Mouse (Mus musculus) C2C12 (cell line): Measurements from ENCODE around the gene Supv3l1. TPM values are rescaled to one million over a fixed set of nuclear protein-coding genes. Genes with fewer than 3 reads are reported as not detected.
A peak's percentile ranks its signal among the peaks of the same experiment; 100 is the strongest.

Experiments used
- H3K27me3 ChIP-seq: one replicate; pipeline ENCODE4 v1.6.1; 2011; ENCODE audit not compliant: control insufficient read depth, insufficient read depth, insufficient read length
- H3K36me3 ChIP-seq: one replicate; pipeline ENCODE4 v1.6.1; 2011; ENCODE audit not compliant: control insufficient read depth, insufficient read depth
- H3K4me3 ChIP-seq: one replicate; pipeline ENCODE4 v1.5.1; 2011; ENCODE audit warnings: mild to moderate bottlenecking, control low read depth; ENCODE audit not compliant: poor library complexity, insufficient read depth, severe bottlenecking
- H3K79me2 ChIP-seq: one replicate; pipeline ENCODE4 v1.6.1; 2011; ENCODE audit not compliant: control insufficient read depth, insufficient read depth
- H3K79me3 ChIP-seq: one replicate; pipeline ENCODE4 v1.6.1; 2011; ENCODE audit warnings: low read depth, control low read depth
- H3ac ChIP-seq: one replicate; pipeline ENCODE3; 2011; ENCODE audit warnings: low read depth; ENCODE audit not compliant: control insufficient read depth, insufficient read length
- CEBPB ChIP-seq: IDR thresholded peaks from one replicate; pipeline ENCODE4 v1.6.1; 2011; ENCODE audit warnings: low read depth, mild to moderate bottlenecking, control low read depth, moderate library complexity
- CTCF ChIP-seq: IDR thresholded peaks from one replicate; pipeline ENCODE4 v1.5.1; 2011; ENCODE audit not compliant: control insufficient read depth, insufficient read depth, insufficient read length
- FOSL1 ChIP-seq: IDR thresholded peaks from one replicate; pipeline ENCODE4 v1.8.0; 2011; ENCODE audit warnings: mild to moderate bottlenecking, low read length; ENCODE audit not compliant: poor library complexity, insufficient read depth, severe bottlenecking
- MAX ChIP-seq: IDR thresholded peaks from one replicate; pipeline ENCODE4 v1.6.1; 2011; ENCODE audit warnings: mild to moderate bottlenecking, control low read depth
- MYOD1 ChIP-seq: IDR thresholded peaks from one replicate; pipeline ENCODE4 v1.6.1; 2011; ENCODE audit warnings: low read depth; ENCODE audit not compliant: control insufficient read depth, insufficient read length
- MYOG ChIP-seq: IDR thresholded peaks from one replicate; pipeline ENCODE4 v1.6.1; 2011; ENCODE audit not compliant: control insufficient read depth, insufficient read length; ENCODE audit errors: extremely low read depth
- USF1 ChIP-seq: IDR thresholded peaks from one replicate; pipeline ENCODE4 v1.6.1; 2011; ENCODE audit warnings: low read depth, mild to moderate bottlenecking, control low read depth, moderate library complexity
- polyA plus RNA-seq: library from polyadenylated mRNA; unstranded; fragments of >200 nt; fragmentation: generic; extraction: Trizol; gene quantifications from one replicate; pipeline ENCODE4 v1.2.1, GENCODE M21; 2012; ENCODE audit warnings: missing spikeins

Gene Supv3l1
- polyA plus RNA-seq, 1 experiment = 28.7 TPM

GRCm38 (mm10) chr10:62450280-62450640 is 722 bp upstream of the Supv3l1 start:
- Histone ChIP-seq H3K79me3 (peaks cover 18% of the 10 kb centered on the region), H3K79me2 (peaks cover 38% of the 10 kb centered on the region), H3K36me3 (peaks cover 47% of the 10 kb centered on the region), H3ac (peak overlapping the region; percentile 99), H3K27me3 (no peaks in the 10 kb centered on the region), H3K4me3 (peak overlapping the region; percentile 97)
- no peak for TF ChIP-seq CTCF

GRCm38 (mm10) chr10:62430427-62430826 is 19.1 kb downstream of the Supv3l1 start:
- TF ChIP-seq MAX (no peak), FOSL1 (no peak), MYOD1 (no peak), MYOG (no peak), USF1 (no peak), CTCF (no peak), CEBPB (no peak)
- Histone ChIP-seq H3K4me3 (no peak overlapping the region), H3K79me3 (no peaks in the 10 kb centered on the region), H3K79me2 (no peaks in the 10 kb centered on the region), H3ac (no peak overlapping the region), H3K36me3 (peaks cover 76% of the 10 kb centered on the region), H3K27me3 (no peaks in the 10 kb centered on the region)

- H3K79me2 ChIP-seq = no peaks in the 10 kb centered on the region
- H3K36me3 ChIP-seq = peaks cover 25% of the 10 kb centered on the region
- no peaks in the 10 kb centered on the region for H3K27me3 ChIP-seq
- H3ac ChIP-seq = no peak overlapping the region
- H3K4me3 ChIP-seq = no peak overlapping the region
- no peak for TF ChIP-seq MYOG
- no peak for TF ChIP-seq USF1
- no peak for TF ChIP-seq CTCF
- no peak for TF ChIP-seq MAX
- TF ChIP-seq MYOD1 = no peak
- TF ChIP-seq CEBPB = no peak
- no peak for TF ChIP-seq FOSL1
- no peaks in the 10 kb centered on the region for H3K79me3 ChIP-seq
These were observed 24.3 kb downstream of the Supv3l1 start for GRCm38 (mm10) chr10:62425081-62425871.

GRCm38 (mm10) chr10:62422255-62422654 is 27.3 kb downstream of the Supv3l1 start, which contains the start of gene Hkdc1:
Gene Hkdc1, minus strand, starts transcription at chr10:62422491.
- Histone ChIP-seq H3K4me3 (no peak within 1 kb of the TSS), H3K27me3 (no peaks in the 10 kb centered on the region), H3K79me2 (no peaks in the 10 kb centered on the region), H3K79me3 (no peaks in the 10 kb centered on the region), H3ac (no peak within 1 kb of the TSS), H3K36me3 (no peaks in the 10 kb centered on the region)
- TF ChIP-seq MYOG (no peak), CEBPB (no peak), MAX (no peak), USF1 (no peak), FOSL1 (no peak), CTCF (no peak), MYOD1 (no peak)

GRCm38 (mm10) chr10:62421127-62421526 is 28.4 kb downstream of the Supv3l1 start:
- no peaks in the 10 kb centered on the region for H3K79me2 ChIP-seq
- no peaks in the 10 kb centered on the region for H3K79me3 ChIP-seq
- no peak overlapping the region for H3K4me3 ChIP-seq
- no peaks in the 10 kb centered on the region for H3K27me3 ChIP-seq
- TF ChIP-seq MAX (no peak), MYOD1 (no peak), CTCF (no peak)
- H3ac ChIP-seq = no peak overlapping the region
- H3K36me3 ChIP-seq = no peaks in the 10 kb centered on the region

GRCm38 (mm10) chr10:62420399-62420798 is 29.1 kb downstream of the Supv3l1 start:
- Histone ChIP-seq H3K4me3 (no peak overlapping the region), H3K79me2 (no peaks in the 10 kb centered on the region), H3K79me3 (no peaks in the 10 kb centered on the region), H3K27me3 (no peaks in the 10 kb centered on the region), H3ac (no peak overlapping the region), H3K36me3 (no peaks in the 10 kb centered on the region)
- TF ChIP-seq CEBPB (no peak), FOSL1 (no peak), MAX (no peak), MYOD1 (no peak), CTCF (no peak), MYOG (no peak), USF1 (no peak)
